Mouse (Mus musculus) urinary bladder, adult 2 months (tissue): ENCODE results near the gene Gm10320. TPM values are rescaled to one million over a fixed set of nuclear protein-coding genes. Genes with fewer than 3 reads are reported as not detected.

Experiments used
- DNase-seq: peaks from one replicate; pipeline ENCODE4 v3.0.0; 2022; ENCODE audit warnings: low spot score
- polyA plus RNA-seq: library from polyadenylated mRNA; depleted of rRNA; stranded (reverse); fragments of >200 nt; gene quantifications from 2 replicates; pipeline ENCODE4 v1.2.3, GENCODE M21; 2012; rRNA removed

Gene Gm10320
- polyA plus RNA-seq, 1 experiment = 2.1 TPM

- no peak for DNase-seq
These were observed 21.9 kb downstream of the Gm10320 start for GRCm38 (mm10) chr13:98469916-98470315.

GRCm38 (mm10) chr13:98461467-98461866 lies 30.3 kb downstream of the Gm10320 start:
- no peak for DNase-seq

- no peak for DNase-seq
These were observed 35.4 kb downstream of the Gm10320 start for GRCm38 (mm10) chr13:98456398-98456797.

DNA sequence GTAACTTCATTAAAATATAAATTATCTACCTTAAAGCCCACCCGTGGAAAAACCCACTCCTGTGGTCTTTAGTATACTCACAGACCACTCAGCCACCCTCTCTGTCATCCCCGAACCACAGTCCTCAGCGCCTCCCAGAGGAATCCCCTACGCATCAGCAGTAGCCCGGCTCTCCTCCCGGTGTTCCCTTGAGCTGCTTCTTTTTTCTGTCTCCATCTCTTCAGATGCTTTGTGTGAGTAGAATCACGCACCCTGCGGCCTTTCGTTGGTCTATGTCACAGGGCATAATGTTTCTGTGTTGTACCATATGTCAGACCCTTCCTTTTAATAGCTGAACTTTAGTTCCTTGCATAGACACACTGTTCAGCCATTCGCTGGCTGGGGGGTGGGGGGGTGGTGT lies 36.2 kb downstream of the Gm10320 start:
- no peak for DNase-seq

GRCm38 (mm10) chr13:98454224-98454967 lies 37.4 kb downstream of the Gm10320 start:
- DNase-seq = no peak

DNA sequence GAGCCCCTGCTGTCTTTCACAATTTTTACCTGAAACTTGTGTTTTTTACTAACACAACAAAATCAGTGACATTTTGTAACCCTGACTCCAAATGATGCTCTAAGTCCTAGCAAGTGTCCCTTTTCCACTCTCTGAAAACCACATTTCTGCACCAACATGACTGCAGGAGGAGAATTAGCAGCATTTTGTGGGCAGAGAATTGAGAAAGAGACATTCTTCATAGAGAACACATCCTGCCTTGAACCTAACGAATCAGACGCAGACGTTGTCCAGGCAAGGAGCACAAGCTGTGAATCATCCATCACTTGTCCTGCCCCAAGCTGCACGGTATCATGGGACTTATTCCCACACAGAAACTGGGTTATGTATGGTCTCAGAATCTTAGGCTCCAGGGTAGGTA lies 38.7 kb downstream of the Gm10320 start:
- no peak for DNase-seq

- DNase-seq = no peak
These were observed 43.1 kb downstream of the Gm10320 start for GRCm38 (mm10) chr13:98448696-98449095.

DNA sequence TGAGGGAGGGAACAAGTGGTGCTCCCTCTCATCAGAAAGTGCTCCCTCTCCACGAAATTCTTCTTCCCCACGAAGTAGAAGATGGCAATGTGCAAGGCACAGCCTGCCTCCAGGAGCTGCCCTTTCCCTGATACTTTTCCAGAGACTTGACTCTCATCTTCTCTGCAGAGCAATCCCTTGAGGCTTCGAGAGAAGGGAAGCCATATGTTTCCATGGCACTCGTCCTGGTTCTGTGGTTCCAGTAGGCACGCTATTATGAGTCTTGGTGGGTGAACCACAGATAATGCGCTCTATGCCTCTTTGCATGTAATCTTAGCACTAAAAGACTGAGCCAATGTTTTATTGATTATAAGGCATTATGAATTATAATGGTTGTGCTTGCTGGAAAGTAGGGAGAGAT lies 44.1 kb downstream of the Gm10320 start:
- no peak for DNase-seq

DNA sequence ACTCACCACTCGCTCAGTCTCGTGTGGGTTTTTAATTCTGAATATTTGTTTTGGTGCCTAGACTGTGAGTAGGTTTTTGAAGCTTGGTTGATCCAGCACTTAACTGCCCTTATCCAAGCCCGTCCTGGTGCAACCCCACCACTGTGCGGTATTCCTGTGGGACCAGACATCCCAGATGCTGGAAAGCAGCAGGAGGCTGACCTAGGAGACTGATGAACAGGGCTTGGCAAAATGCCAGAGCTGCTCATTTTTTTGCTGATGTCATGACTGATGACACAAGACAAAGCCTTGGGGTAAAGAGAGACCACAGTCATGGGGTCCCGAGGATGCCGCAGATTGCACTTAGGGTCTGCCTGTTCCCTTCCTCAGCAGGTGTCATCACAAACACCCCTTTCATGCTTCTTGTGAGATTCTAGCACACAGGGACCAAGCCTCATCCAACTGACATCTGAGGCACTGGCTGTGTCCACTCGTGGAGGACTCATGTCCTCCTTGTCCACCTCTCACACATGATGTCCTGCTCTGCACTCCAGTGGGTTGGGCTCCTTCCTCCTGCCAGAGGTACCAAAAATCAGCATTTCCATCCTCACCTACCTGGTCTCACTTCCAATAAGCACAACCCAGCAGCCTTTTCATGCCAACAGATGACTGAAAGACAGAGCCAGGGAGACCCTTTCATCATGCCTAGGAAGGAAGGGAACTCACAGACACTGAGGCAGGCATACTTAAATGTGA lies 46.2 kb downstream of the Gm10320 start:
- no peak for DNase-seq

GRCm38 (mm10) chr13:98441001-98441400 lies 50.8 kb downstream of the Gm10320 start:
- DNase-seq = no peak

- DNase-seq = no peak
These were observed 51.4 kb downstream of the Gm10320 start for GRCm38 (mm10) chr13:98440293-98440952.

Other genes with a start within 250 kb of the Gm10320 start
- gene Utp15, start 229.0 kb downstream of the Gm10320 start, polyA plus RNA-seq = 13.3 and 13.4 TPM in 2 replicates
- 37.4 and 47.6 TPM in 2 replicates for gene Ankra2, start 228.9 kb downstream of the Gm10320 start, polyA plus RNA-seq
- not detected in 2 replicates for gene Gm21976, start 212.1 kb downstream of the Gm10320 start, polyA plus RNA-seq
- gene Btf3, start 175.0 kb downstream of the Gm10320 start, polyA plus RNA-seq = 665 and 770 TPM in 2 replicates
- gene Foxd1, start 137.8 kb downstream of the Gm10320 start, polyA plus RNA-seq = 0.01 TPM in 1 of 2 replicates, not detected in the other
- 0.03 TPM in 1 of 2 replicates, not detected in the other for gene Tmem174, start 145.4 kb upstream of the Gm10320 start, polyA plus RNA-seq
- 0.10 and 0.14 TPM in 2 replicates for gene Tmem171, start 202.8 kb upstream of the Gm10320 start, polyA plus RNA-seq